Comparison of ENCODE assay signal across 11 mouse cellular contexts in the genomic region with DNA sequence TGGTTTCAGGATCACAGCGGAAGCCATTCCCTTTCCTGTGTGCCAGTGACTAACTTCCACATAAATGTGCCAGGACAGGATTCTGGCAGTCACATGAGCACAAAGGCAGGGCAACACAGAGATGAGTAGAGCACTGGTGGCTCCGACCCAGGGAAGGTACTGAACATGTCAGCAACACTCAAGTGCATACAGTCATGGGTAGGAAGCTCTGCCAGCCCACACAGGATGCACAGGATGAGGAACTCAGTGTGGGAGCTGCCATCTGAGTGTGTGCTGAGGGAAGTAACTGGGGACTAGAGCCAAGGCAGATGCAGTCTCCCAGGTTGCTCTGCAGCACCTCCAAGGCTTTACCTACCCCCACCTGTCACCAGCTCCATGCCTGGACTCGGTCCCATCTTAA. TPM values are rescaled to one million over a fixed set of nuclear protein-coding genes. Genes with fewer than 3 reads are reported as not detected.
DNase-seq lines count a peak whose midpoint lies in the region; ATAC-seq and TF ChIP-seq lines count a peak whose summit lies in the region.
"Had no signal": no experiment of that assay in that cellular context is flagged by ENCODE, and none has a peak within 500 bp of the region (broad histone marks: within the 10 kb centered on the region; RNA-seq: fewer than 3 reads in every experiment).

No protein-coding gene starts in this region.

- intact Hi-C loops in left cerebral cortex, adult 2 months (cut with DNase I) = no loop called here
- intact Hi-C loops in left cerebral cortex, postnatal 4 days (cut with DNase I) = no loop called here

- peak overlapping the region; percentile 15 for H3K27ac ChIP-seq in cerebellum, adult 2 months (ENCODE audit: insufficient read depth, low read length)
- H3K27ac ChIP-seq in left cerebral cortex, adult 2 months = peak overlapping the region; percentile 67

- peaks cover 29% of the 10 kb centered on the region for H3K4me1 ChIP-seq in cerebellum, adult 2 months (ENCODE audit: control insufficient read depth, insufficient read depth, low read length)

- peak; percentile 51 to 55 for DNase-seq in cerebellum, adult 2 months
- DNase-seq in left cerebral cortex, adult 2 months (ENCODE audit: extremely low spot score in 1 of 2, low spot score in 2 of 2) = peak in 1 of 2 experiments; percentile 55
- no peak for DNase-seq in left cerebral cortex, postnatal 4 days
- peak; percentile 59 to 60 for DNase-seq in cerebellum, postnatal 25 days
- DNase-seq in embryo, embryonic 10.5 days (ENCODE audit: low spot score) = no peak
- no peak for DNase-seq in thymus, postnatal 25 days

- H3K4me3 ChIP-seq in cerebellum, adult 2 months (replicated peaks; ENCODE audit: insufficient read depth, low read depth, low read length) = no peak overlapping the region
- H3K4me3 ChIP-seq in left cerebral cortex, adult 2 months = no peak overlapping the region

- ATAC-seq in cerebellum, adult (ENCODE audit: insufficient number of reproducible peaks, low FRiP score, low TSS enrichment) = no peak
- ATAC-seq in megakaryocyte, adult 5-6 weeks (ENCODE audit: poor library complexity, severe bottlenecking) = peak; percentile 26
- ATAC-seq: forebrain, embryonic 16.5 days; inflammation-experienced regulatory T-cells, adult 6 months; midbrain, embryonic 16.5 days had no signal

- 20% methylated on average over 3 of the region's 3 CpGs for WGBS in cerebellum, adult 2 months

- H3K27me3 ChIP-seq in cerebellum, adult 2 months (ENCODE audit: control insufficient read depth, insufficient read depth, low read length) = no peaks in the 10 kb centered on the region

- TF ChIP-seq CTCF in cerebellum, adult 2 months (IDR thresholded peaks at IDR 0.05; ENCODE audit: borderline replicate concordance, insufficient read depth, low read depth, low read length) = no peak
- no peak for TF ChIP-seq CTCF in left cerebral cortex, adult 2 months (IDR thresholded peaks at IDR 0.05)

- no peak for TF ChIP-seq POLR2A in cerebellum, adult 2 months (IDR thresholded peaks at IDR 0.05; ENCODE audit: borderline replicate concordance, insufficient read depth, low read length)

RNA-seq across cellular contexts. Expression of gene Dguok, which starts 4.1 kb away (rescaled TPM):
- polyA plus RNA-seq in cerebellum, adult 2 months (2012; rRNA removed) = 97.3 and 108 TPM in 2 replicates
- total RNA-seq in left cerebral cortex, adult 2 months (2021) = 10 to 100 TPM; 25.2 to 31.0 TPM
- 10 to 100 TPM; 31.3 to 34.8 TPM for total RNA-seq in left cerebral cortex, postnatal 4 days (2021)
- 39.1 and 55.5 TPM in 2 replicates for total RNA-seq in megakaryocyte, adult 5-6 weeks (2015)
- 33.3 and 34.4 TPM in 2 replicates for total RNA-seq in megakaryocyte, adult 5-6 weeks (2017)

RNA-seq across cellular contexts. Expression of gene Actg2, which starts 33.4 kb away (rescaled TPM):
- polyA plus RNA-seq in cerebellum, adult 2 months (2012; rRNA removed) = 0.76 and 0.97 TPM in 2 replicates
- not detected for total RNA-seq in left cerebral cortex, adult 2 months (2021)
- under 1 TPM in 1 of 2 experiments, not detected in 1; 0.56 TPM for total RNA-seq in left cerebral cortex, postnatal 4 days (2021)
- not detected in 2 replicates for total RNA-seq in megakaryocyte, adult 5-6 weeks (2015)
- not detected in 2 replicates for total RNA-seq in megakaryocyte, adult 5-6 weeks (2017)

RNA-seq across cellular contexts. Expression of gene Tet3, which starts 43.8 kb away (rescaled TPM):
- 22.5 and 24.7 TPM in 2 replicates for polyA plus RNA-seq in cerebellum, adult 2 months (2012; rRNA removed)
- total RNA-seq in left cerebral cortex, adult 2 months (2021) = 10 to 100 TPM; 74.6 to 90.0 TPM
- 100 to 1,000 TPM; 112 to 117 TPM for total RNA-seq in left cerebral cortex, postnatal 4 days (2021)
- 36.1 and 36.2 TPM in 2 replicates for total RNA-seq in megakaryocyte, adult 5-6 weeks (2015)
- total RNA-seq in megakaryocyte, adult 5-6 weeks (2017) = 15.8 and 23.1 TPM in 2 replicates

Comparison
In these comparisons a context has a peak if more than half of its experiments do, and no peak if none do; other contexts are left out.
1. DNase-seq: peak in cerebellum, adult 2 months (2 of 2) and cerebellum, postnatal 25 days (2 of 2); none in left cerebral cortex, postnatal 4 days (single experiment), embryo, embryonic 10.5 days (single experiment) and thymus, postnatal 25 days (single experiment).